Comparison of ENCODE assay signal across 31 mouse cellular contexts in the genomic region with DNA sequence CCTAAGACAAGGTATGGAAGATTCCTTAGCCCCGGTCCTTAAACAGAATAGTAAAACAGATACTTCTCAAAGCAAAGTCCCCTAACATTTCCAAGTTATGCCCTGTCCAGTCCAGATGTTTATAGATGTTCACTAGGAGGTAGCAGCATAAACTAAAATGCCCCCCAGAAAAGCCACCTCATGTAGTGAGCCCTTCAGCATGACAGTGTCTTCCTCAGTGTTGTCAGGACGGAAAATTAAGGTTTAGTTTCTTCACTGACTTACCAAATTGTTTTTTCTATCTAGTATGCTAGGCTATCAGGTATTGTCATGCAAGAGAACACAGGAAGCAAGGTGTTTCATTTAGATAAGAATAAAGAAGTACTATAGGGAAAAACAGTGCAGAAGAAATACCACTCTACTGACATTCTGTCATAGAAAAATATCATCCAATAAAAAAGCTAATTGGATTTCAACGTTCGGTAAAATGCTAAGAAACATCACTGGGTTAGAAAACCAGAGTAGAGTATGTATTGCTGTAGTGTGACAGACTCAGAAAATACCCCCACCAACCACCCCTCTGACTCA. TPM values are rescaled to one million over a fixed set of nuclear protein-coding genes. Genes with fewer than 3 reads are reported as not detected.
A peak's percentile ranks its signal among the peaks of the same experiment; 100 is the strongest.
DNase-seq lines count a peak whose midpoint lies in the region; ATAC-seq and TF ChIP-seq lines count a peak whose summit lies in the region.
"Had no signal": no experiment of that assay in that cellular context is flagged by ENCODE, and none has a peak within 500 bp of the region (broad histone marks: within the 10 kb centered on the region; RNA-seq: fewer than 3 reads in every experiment).

No protein-coding gene starts in this region.

- ATAC-seq in liver, embryonic 11.5 days (replicated peaks; ENCODE audit: low FRiP score) = 0 out of 2 replicates have a peak, but pooled peaks have one; percentile 12
- ATAC-seq in liver, embryonic 12.5 days = no peak
- ATAC-seq in liver, postnatal 0 days = no peak
- ATAC-seq in activated CD4-positive, CD25-positive, alpha-beta regulatory T cell, adult 4 months = no peak
- ATAC-seq: CD4-positive, CD25-positive, alpha-beta regulatory T cell, adult 4 months; forebrain, embryonic 14.5 days; inflammation-experienced regulatory T-cells, adult 6 months; midbrain, embryonic 13.5 days; Patski had no signal

- no peaks in the 10 kb centered on the region for H3K27me3 ChIP-seq in liver, embryonic 11.5 days (replicated peaks; ENCODE audit: control insufficient read depth, insufficient read depth, low read length)
- no peaks in the 10 kb centered on the region for H3K27me3 ChIP-seq in liver, embryonic 12.5 days (replicated peaks)
- no peaks in the 10 kb centered on the region for H3K27me3 ChIP-seq in liver, postnatal 0 days (ENCODE audit: insufficient read depth, low read length)
- H3K27me3 ChIP-seq: limb, embryonic 15.5 days; lung, embryonic 15.5 days; Patski had no signal

- 63% methylated on average over 4 of the region's 4 CpGs for WGBS in liver, embryonic 11.5 days
- WGBS in liver, embryonic 12.5 days (ENCODE audit: insufficient replicate concordance) = 42% methylated on average over 4 of the region's 4 CpGs
- WGBS in liver, postnatal 0 days (ENCODE audit: insufficient replicate concordance) = 62% methylated on average over 4 of the region's 4 CpGs

- peak overlapping the region; percentile 59 for H3K4me2 ChIP-seq in liver, embryonic 11.5 days
- peak overlapping the region; percentile 59 for H3K4me2 ChIP-seq in liver, embryonic 12.5 days
- no peak overlapping the region for H3K4me2 ChIP-seq in liver, postnatal 0 days (ENCODE audit: low read depth, low read length)
- H3K4me2 ChIP-seq: heart, embryonic 11.5 days; hindbrain, embryonic 15.5 days; kidney, embryonic 15.5 days; limb, embryonic 15.5 days; lung, embryonic 15.5 days; midbrain, embryonic 13.5 days; neural tube, embryonic 13.5 days had no signal

- TF ChIP-seq EP300 in liver, postnatal 0 days (IDR thresholded peaks at IDR 0.05; ENCODE audit: low read depth) = peak; percentile 82

- H3K9me3 ChIP-seq in liver, embryonic 11.5 days (ENCODE audit: control insufficient read depth, low read length) = no peaks in the 10 kb centered on the region
- H3K9me3 ChIP-seq in liver, embryonic 12.5 days (replicated peaks) = no peaks in the 10 kb centered on the region
- H3K9me3 ChIP-seq in liver, postnatal 0 days (ENCODE audit: low read length) = no peaks in the 10 kb centered on the region
- H3K9me3 ChIP-seq: hindbrain, embryonic 10.5 days; hindbrain, embryonic 15.5 days; kidney, embryonic 15.5 days; limb, embryonic 10.5 days; limb, embryonic 15.5 days; lung, embryonic 15.5 days; megakaryocyte, embryonic 14.5 days; midbrain, embryonic 13.5 days; neural tube, embryonic 13.5 days had no signal

- no peak for DNase-seq in liver, embryonic 11.5 days (ENCODE audit: low spot score)
- DNase-seq in liver = no peak
- no peak for DNase-seq in liver, postnatal 0 days
- DNase-seq in yolk sac, embryonic 10.5 days (ENCODE audit: low spot score) = no peak
- no peak for DNase-seq in heart, postnatal 10 days
- DNase-seq: adrenal gland, postnatal 25 days; cerebellum, adult 2 months; cerebellum, postnatal 14 days; gastrocnemius, postnatal 25 days; heart, adult 18-20 months; kidney, adult 18-20 months; kidney, postnatal 25 days; lung, postnatal 36 days; thymus, adult 2 months; thymus, postnatal 36 days had no signal

- peaks cover 30% of the 10 kb centered on the region for H3K4me1 ChIP-seq in liver, embryonic 11.5 days (replicated peaks; ENCODE audit: control insufficient read depth, insufficient read depth, low read length)
- H3K4me1 ChIP-seq in liver, embryonic 12.5 days = peaks cover 65% of the 10 kb centered on the region
- H3K4me1 ChIP-seq in liver, postnatal 0 days (ENCODE audit: insufficient read depth) = peaks cover 6% of the 10 kb centered on the region

- H3K9ac ChIP-seq in liver, embryonic 11.5 days (ENCODE audit: low read depth, low read length) = peak overlapping the region; percentile 38; the same call in 1 of the 2 replicates
- H3K9ac ChIP-seq in liver, embryonic 12.5 days = peak overlapping the region; percentile 29
- H3K9ac ChIP-seq in liver, postnatal 0 days (replicated peaks) = no peak overlapping the region
- H3K9ac ChIP-seq: hindbrain, embryonic 15.5 days; kidney, embryonic 15.5 days; limb, embryonic 15.5 days; lung, embryonic 15.5 days; midbrain, embryonic 13.5 days; neural tube, embryonic 13.5 days had no signal

- TF ChIP-seq CTCF in liver, postnatal 0 days (IDR thresholded peaks at IDR 0.05; ENCODE audit: low read depth) = no peak

- H3K4me3 ChIP-seq in liver, embryonic 11.5 days (ENCODE audit: low read depth, low read length) = no peak overlapping the region
- H3K4me3 ChIP-seq in liver, embryonic 12.5 days = no peak overlapping the region
- H3K4me3 ChIP-seq in liver, postnatal 0 days (ENCODE audit: low read depth, low read length) = no peak overlapping the region
- H3K4me3 ChIP-seq: hindbrain, embryonic 10.5 days; hindbrain, embryonic 15.5 days; kidney, embryonic 15.5 days; limb, embryonic 10.5 days; limb, embryonic 15.5 days; lung, embryonic 15.5 days; megakaryocyte, embryonic 14.5 days; midbrain, embryonic 13.5 days; neural tube, embryonic 13.5 days had no signal

- intact Hi-C loops in heart, postnatal 10 days (cut with DNase I) = no loop called here

- H3K27ac ChIP-seq in liver, embryonic 11.5 days (ENCODE audit: low read depth, low read length) = peak overlapping the region; percentile 94
- peak overlapping the region; percentile 86 for H3K27ac ChIP-seq in liver, embryonic 12.5 days
- H3K27ac ChIP-seq in liver, postnatal 0 days (ENCODE audit: low read depth) = peak overlapping the region; percentile 59
- H3K27ac ChIP-seq: hindbrain, embryonic 10.5 days; hindbrain, embryonic 15.5 days; kidney, embryonic 15.5 days; limb, embryonic 10.5 days; limb, embryonic 15.5 days; lung, embryonic 15.5 days; midbrain, embryonic 13.5 days; neural tube, embryonic 13.5 days had no signal

- H3K36me3 ChIP-seq in liver, embryonic 11.5 days (ENCODE audit: control insufficient read depth, insufficient read depth, low read length) = no peaks in the 10 kb centered on the region
- no peaks in the 10 kb centered on the region for H3K36me3 ChIP-seq in liver, embryonic 12.5 days
- no peaks in the 10 kb centered on the region for H3K36me3 ChIP-seq in liver, postnatal 0 days (replicated peaks; ENCODE audit: insufficient read depth, low read length)
- H3K36me3 ChIP-seq: hindbrain, embryonic 10.5 days; hindbrain, embryonic 15.5 days; kidney, embryonic 15.5 days; limb, embryonic 10.5 days; limb, embryonic 15.5 days; lung, embryonic 15.5 days; midbrain, embryonic 13.5 days; neural tube, embryonic 13.5 days had no signal

RNA-seq across cellular contexts. Expression of gene Asns, which starts 4.1 kb away (rescaled TPM):
- 501 and 546 TPM in 2 replicates for polyA plus RNA-seq in liver, embryonic 11.5 days (2014; fragmentation: Nextera tagmentation; extraction: Ambion mirVana)
- polyA plus RNA-seq in liver, embryonic 12.5 days (2016; fragmentation: Nextera tagmentation; extraction: Ambion mirVana) = 428 and 436 TPM in 2 replicates
- polyA plus RNA-seq in liver, postnatal 0 days (2015; fragmentation: Nextera tagmentation; extraction: Ambion mirVana) = 95.6 and 102 TPM in 2 replicates
- total RNA-seq in heart, postnatal 10 days (2021) = 10 to 100 TPM in 1 of 2 experiments, 1 to 10 TPM in 1; 7.5 to 10.3 TPM
- polyA plus RNA-seq in activated CD4-positive, CD25-positive, alpha-beta regulatory T cell, adult 4 months (2017; shearing (Covaris generic)) = 10 to 100 TPM; 16.5 to 34.2 TPM
